Mouse (Mus musculus): ENCODE measurements around the gene Fasl. TPM values are rescaled to one million over a fixed set of nuclear protein-coding genes. Genes with fewer than 3 reads are reported as not detected.

The Fasl gene
- polyA plus RNA-seq, 1 experiment from 2014 or later = not detected

- Histone ChIP-seq H3K27ac (no peak overlapping the region), H3K4me2 (replicated peaks) (no peak overlapping the region), H3K4me1 (no peaks in the 10 kb centered on the region), H3K9ac (no peak overlapping the region), H3K4me3 (no peak overlapping the region), H3K36me3 (no peaks in the 10 kb centered on the region), H3K9me3 (no peaks in the 10 kb centered on the region), H3K27me3 (no peaks in the 10 kb centered on the region)
- WGBS = 89% methylated on average over 8 of the region's 8 CpGs
- no peak for ATAC-seq (ENCODE audit: insufficient number of reproducible peaks, insufficient read depth, low FRiP score, low TSS enrichment)
Measured at GRCm38 (mm10) chr1:161791854-161792686, 3.8 kb upstream of the Fasl start.

GRCm38 (mm10) chr1:161782725-161783124 lies 5.6 kb downstream of the Fasl start:
- no peak overlapping the region for H3K9ac ChIP-seq
- no peaks in the 10 kb centered on the region for H3K9me3 ChIP-seq
- H3K36me3 ChIP-seq = no peaks in the 10 kb centered on the region
- no peaks in the 10 kb centered on the region for H3K4me1 ChIP-seq
- no peak overlapping the region for H3K27ac ChIP-seq
- no peak overlapping the region for H3K4me3 ChIP-seq
- no peak overlapping the region for H3K4me2 ChIP-seq (replicated peaks)
- ATAC-seq (ENCODE audit: insufficient number of reproducible peaks, insufficient read depth, low FRiP score, low TSS enrichment) = no peak
- 87% methylated on average over 2 of the region's 2 CpGs for WGBS
- no peaks in the 10 kb centered on the region for H3K27me3 ChIP-seq

GRCm38 (mm10) chr1:161781594-161781993 lies 6.7 kb downstream of the Fasl start:
- no peaks in the 10 kb centered on the region for H3K27me3 ChIP-seq
- no peak overlapping the region for H3K9ac ChIP-seq
- H3K27ac ChIP-seq = no peak overlapping the region
- no peaks in the 10 kb centered on the region for H3K36me3 ChIP-seq
- H3K9me3 ChIP-seq = no peaks in the 10 kb centered on the region
- H3K4me3 ChIP-seq = no peak overlapping the region
- no peaks in the 10 kb centered on the region for H3K4me1 ChIP-seq
- WGBS = 87% methylated on average over 5 of the region's 5 CpGs
- H3K4me2 ChIP-seq (replicated peaks) = no peak overlapping the region
- no peak for ATAC-seq (ENCODE audit: insufficient number of reproducible peaks, insufficient read depth, low FRiP score, low TSS enrichment)

GRCm38 (mm10) chr1:161779057-161779456 lies 9.2 kb downstream of the Fasl start:
- H3K4me2 ChIP-seq (replicated peaks) = no peak overlapping the region
- H3K9ac ChIP-seq = no peak overlapping the region
- no peaks in the 10 kb centered on the region for H3K27me3 ChIP-seq
- no peaks in the 10 kb centered on the region for H3K4me1 ChIP-seq
- no peaks in the 10 kb centered on the region for H3K9me3 ChIP-seq
- no peak overlapping the region for H3K27ac ChIP-seq
- no peaks in the 10 kb centered on the region for H3K36me3 ChIP-seq
- no peak for ATAC-seq (ENCODE audit: insufficient number of reproducible peaks, insufficient read depth, low FRiP score, low TSS enrichment)
- H3K4me3 ChIP-seq = no peak overlapping the region

- ATAC-seq (ENCODE audit: insufficient number of reproducible peaks, insufficient read depth, low FRiP score, low TSS enrichment) = no peak
Measured at GRCm38 (mm10) chr1:161775151-161775550, 13.1 kb downstream of the Fasl start.

GRCm38 (mm10) chr1:161771293-161771692 lies 17.0 kb downstream of the Fasl start:
- Histone ChIP-seq H3K27ac (no peak overlapping the region), H3K4me1 (no peaks in the 10 kb centered on the region), H3K36me3 (no peaks in the 10 kb centered on the region), H3K4me2 (replicated peaks) (no peak overlapping the region), H3K4me3 (no peak overlapping the region), H3K9me3 (no peaks in the 10 kb centered on the region), H3K27me3 (no peaks in the 10 kb centered on the region), H3K9ac (no peak overlapping the region)
- no peak for ATAC-seq (ENCODE audit: insufficient number of reproducible peaks, insufficient read depth, low FRiP score, low TSS enrichment)
- 79% methylated on average over 2 of the region's 2 CpGs for WGBS

More at GRCm38 (mm10) chr1:161775151-161775550, 13.1 kb downstream of the Fasl start:
- no peaks in the 10 kb centered on the region for H3K36me3 ChIP-seq
- H3K9ac ChIP-seq = no peak overlapping the region
- no peaks in the 10 kb centered on the region for H3K4me1 ChIP-seq
- H3K9me3 ChIP-seq = no peaks in the 10 kb centered on the region
- H3K27me3 ChIP-seq = no peaks in the 10 kb centered on the region
- H3K4me3 ChIP-seq = no peak overlapping the region
- no peak overlapping the region for H3K27ac ChIP-seq
- no peak overlapping the region for H3K4me2 ChIP-seq (replicated peaks)
- WGBS = 75% methylated on average over 6 of the region's 6 CpGs

- no peaks in the 10 kb centered on the region for H3K9me3 ChIP-seq
- H3K4me2 ChIP-seq (replicated peaks) = no peak overlapping the region
- H3K4me1 ChIP-seq = no peaks in the 10 kb centered on the region
- H3K27me3 ChIP-seq = no peaks in the 10 kb centered on the region
- no peak overlapping the region for H3K27ac ChIP-seq
- H3K4me3 ChIP-seq = no peak overlapping the region
- 87% methylated on average over 1 of the region's 1 CpGs for WGBS
- H3K9ac ChIP-seq = no peak overlapping the region
- no peak for ATAC-seq (ENCODE audit: insufficient number of reproducible peaks, insufficient read depth, low FRiP score, low TSS enrichment)
- H3K36me3 ChIP-seq = no peaks in the 10 kb centered on the region
Measured at GRCm38 (mm10) chr1:161769329-161769728, 19.0 kb downstream of the Fasl start.

- Histone ChIP-seq H3K27me3 (no peaks in the 10 kb centered on the region), H3K9me3 (no peaks in the 10 kb centered on the region)
Measured at GRCm38 (mm10) chr1:161767101-161767524, 21.2 kb downstream of the Fasl start.

GRCm38 (mm10) chr1:161766656-161767055 lies 21.6 kb downstream of the Fasl start:
- WGBS = 64% methylated on average over 5 of the region's 5 CpGs
- Histone ChIP-seq H3K4me2 (replicated peaks) (no peak overlapping the region), H3K36me3 (no peaks in the 10 kb centered on the region), H3K9me3 (no peaks in the 10 kb centered on the region), H3K4me3 (no peak overlapping the region), H3K9ac (no peak overlapping the region), H3K4me1 (no peaks in the 10 kb centered on the region), H3K27ac (no peak overlapping the region), H3K27me3 (no peaks in the 10 kb centered on the region)
- ATAC-seq (ENCODE audit: insufficient number of reproducible peaks, insufficient read depth, low FRiP score, low TSS enrichment) = no peak

More at GRCm38 (mm10) chr1:161767101-161767524, 21.2 kb downstream of the Fasl start:
- Histone ChIP-seq H3K36me3 (no peaks in the 10 kb centered on the region), H3K9ac (no peak overlapping the region), H3K4me3 (no peak overlapping the region), H3K4me2 (replicated peaks) (no peak overlapping the region), H3K4me1 (no peaks in the 10 kb centered on the region), H3K27ac (no peak overlapping the region)
- 60% methylated on average over 12 of the region's 12 CpGs for WGBS
- no peak for ATAC-seq (ENCODE audit: insufficient number of reproducible peaks, insufficient read depth, low FRiP score, low TSS enrichment)

GRCm38 (mm10) chr1:161765932-161766331 lies 22.4 kb downstream of the Fasl start:
- 43% methylated on average over 5 of the region's 5 CpGs for WGBS
- H3K36me3 ChIP-seq = no peaks in the 10 kb centered on the region
- ATAC-seq (ENCODE audit: insufficient number of reproducible peaks, insufficient read depth, low FRiP score, low TSS enrichment) = no peak
- H3K9ac ChIP-seq = no peak overlapping the region
- H3K4me1 ChIP-seq = no peaks in the 10 kb centered on the region
- no peak overlapping the region for H3K4me3 ChIP-seq
- H3K9me3 ChIP-seq = no peaks in the 10 kb centered on the region
- no peak overlapping the region for H3K27ac ChIP-seq
- H3K27me3 ChIP-seq = no peaks in the 10 kb centered on the region
- H3K4me2 ChIP-seq (replicated peaks) = no peak overlapping the region

GRCm38 (mm10) chr1:161764964-161765363 lies 23.3 kb downstream of the Fasl start:
- no peak overlapping the region for H3K4me3 ChIP-seq
- H3K27me3 ChIP-seq = no peaks in the 10 kb centered on the region
- WGBS = 91% methylated on average over 1 of the region's 1 CpGs
- no peak overlapping the region for H3K27ac ChIP-seq
- no peak overlapping the region for H3K9ac ChIP-seq
- ATAC-seq (ENCODE audit: insufficient number of reproducible peaks, insufficient read depth, low FRiP score, low TSS enrichment) = no peak
- no peaks in the 10 kb centered on the region for H3K36me3 ChIP-seq
- no peaks in the 10 kb centered on the region for H3K9me3 ChIP-seq
- H3K4me1 ChIP-seq = no peaks in the 10 kb centered on the region
- no peak overlapping the region for H3K4me2 ChIP-seq (replicated peaks)

- H3K4me1 ChIP-seq = no peaks in the 10 kb centered on the region
- H3K9ac ChIP-seq = no peak overlapping the region
- no peaks in the 10 kb centered on the region for H3K36me3 ChIP-seq
- no peak for ATAC-seq (ENCODE audit: insufficient number of reproducible peaks, insufficient read depth, low FRiP score, low TSS enrichment)
- H3K27me3 ChIP-seq = no peaks in the 10 kb centered on the region
- no peaks in the 10 kb centered on the region for H3K9me3 ChIP-seq
- no peak overlapping the region for H3K27ac ChIP-seq
- no peak overlapping the region for H3K4me3 ChIP-seq
- H3K4me2 ChIP-seq (replicated peaks) = no peak overlapping the region
- WGBS = 47% methylated on average over 4 of the region's 4 CpGs
Measured at GRCm38 (mm10) chr1:161761556-161761955, 26.7 kb downstream of the Fasl start.
